Mouse (Mus musculus): ENCODE results near the gene Lig3.

- TF ChIP-seq CTCF (IDR thresholded peaks at IDR 0.05; ENCODE audit: control insufficient read depth, insufficient read depth, insufficient read length) (no peak), USF1 (IDR thresholded peaks at IDR 0.05; ENCODE audit: low read depth) (no peak), MYOD1 (IDR thresholded peaks at IDR 0.05; ENCODE audit: control insufficient read depth, insufficient read length, low read depth) (no peak), MAX (IDR thresholded peaks at IDR 0.05) (no peak), FOSL1 (IDR thresholded peaks at IDR 0.05; ENCODE audit: insufficient read depth, low read length, poor library complexity, severe bottlenecking) (no peak), MYOG (IDR thresholded peaks at IDR 0.05; ENCODE audit: control insufficient read depth, extremely low read depth, insufficient read length) (no peak)
Observed at GRCm38 (mm10) chr11:82835616-82836432, 54.9 kb downstream of the Lig3 start.
